Mouse (Mus musculus) cerebellum, adult 11-12 months (tissue): ENCODE results near the gene Arsg.
"Not testable (repeated sequence)": the region's sequence is repeated elsewhere in the genome, so short reads cannot be mapped to it uniquely, and the experiment has no call there.

ENCODE experiments used
- DNase-seq: peaks from one replicate; pipeline ENCODE4 v3.0.0; 2022

Gene Arsg

DNA sequence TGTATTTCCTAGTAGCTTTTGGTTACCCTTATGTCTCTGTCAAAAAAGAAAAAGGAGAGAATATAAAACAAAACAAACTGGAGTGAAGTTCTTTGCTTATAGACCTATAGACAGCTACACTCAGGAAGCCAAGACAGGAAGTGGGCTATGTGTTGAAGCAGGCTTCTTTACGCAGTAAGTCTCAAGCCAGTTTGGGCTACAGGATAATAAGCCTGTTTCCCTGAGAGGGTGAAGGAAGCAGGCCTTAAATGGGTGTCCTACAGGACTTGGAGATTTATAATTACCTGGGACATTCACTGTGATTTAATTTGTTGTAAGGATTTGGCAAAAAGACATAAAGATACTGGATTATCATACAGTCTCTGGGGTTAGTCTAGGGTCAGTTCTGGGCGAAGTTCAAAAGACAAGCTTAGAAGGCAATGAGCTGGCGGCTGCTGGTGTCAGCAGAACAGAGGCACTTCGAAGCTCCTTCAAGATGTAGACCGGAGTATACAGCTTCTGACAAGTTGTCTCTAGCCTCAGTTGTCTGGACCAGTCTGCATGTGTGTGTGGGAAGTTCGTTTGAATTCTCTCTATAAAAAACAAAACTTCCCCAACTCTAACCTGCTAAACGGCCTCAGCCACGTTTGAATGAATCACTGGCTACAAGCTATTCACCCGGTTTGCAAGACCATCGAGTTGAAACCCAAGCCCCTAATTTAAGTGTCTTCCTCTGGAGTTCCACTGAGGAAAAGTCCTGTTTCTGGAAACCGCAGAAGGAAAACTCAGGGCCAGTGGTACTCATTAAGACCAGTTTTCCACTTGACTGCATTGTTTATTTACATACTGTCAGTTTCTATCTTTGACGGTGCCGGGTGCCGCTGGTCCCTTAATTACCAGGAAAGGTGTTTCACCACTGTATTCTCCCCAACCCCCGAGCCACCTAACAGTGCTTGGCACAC lies 2.0 kb upstream of the Arsg start:
- no peak for DNase-seq

GRCm38 (mm10) chr11:109472171-109472691 lies 943 bp upstream of the Arsg start:
- peak; percentile 42 for DNase-seq

DNA sequence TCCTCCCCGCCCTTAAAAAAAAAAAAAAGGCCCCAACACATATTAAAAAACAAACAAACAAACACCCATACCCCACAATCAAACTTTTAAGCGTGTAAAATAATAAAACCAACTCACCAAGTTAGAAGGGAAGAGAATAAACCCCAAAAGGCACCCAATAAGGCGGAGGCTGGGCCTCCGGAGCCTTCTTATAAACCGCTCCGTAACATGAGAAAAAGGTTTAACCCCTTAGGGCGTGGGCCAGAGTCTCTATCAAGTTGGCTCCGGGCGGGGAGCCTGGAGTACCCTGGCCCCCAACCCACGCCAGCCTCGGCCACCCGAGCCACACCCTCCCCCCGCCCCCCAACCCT lies 378 bp upstream of the Arsg start:
- DNase-seq = no peak

- DNase-seq = no peak
These were observed 1.0 kb downstream of the Arsg start for GRCm38 (mm10) chr11:109474086-109474742.

GRCm38 (mm10) chr11:109474836-109475235 lies 1.7 kb downstream of the Arsg start:
- DNase-seq = no peak

DNA sequence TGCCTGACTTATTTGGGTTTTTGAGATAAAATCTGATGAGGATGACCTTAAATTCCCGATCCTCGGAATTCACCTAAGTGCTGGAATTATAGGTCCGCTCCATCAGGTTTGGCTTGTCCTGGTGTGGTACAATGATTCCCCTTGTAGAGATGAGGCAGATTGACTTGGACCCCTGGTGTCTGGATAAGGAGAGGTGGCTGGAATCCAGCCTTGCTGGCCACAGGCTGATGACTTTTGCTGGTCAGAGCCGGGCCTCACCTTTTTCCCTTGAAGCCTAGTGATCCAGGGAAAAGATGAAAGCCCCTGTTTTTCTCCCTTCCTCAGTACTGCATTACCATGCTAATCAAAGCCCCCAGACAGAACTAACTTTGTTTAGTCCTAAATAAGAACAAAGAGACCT lies 2.5 kb downstream of the Arsg start:
- no peak for DNase-seq

GRCm38 (mm10) chr11:109476241-109476640 lies 3.1 kb downstream of the Arsg start:
- DNase-seq = no peak

GRCm38 (mm10) chr11:109476653-109477052 lies 3.5 kb downstream of the Arsg start:
- no peak for DNase-seq

GRCm38 (mm10) chr11:109477606-109478380 lies 4.6 kb downstream of the Arsg start:
- DNase-seq = no peak

DNA sequence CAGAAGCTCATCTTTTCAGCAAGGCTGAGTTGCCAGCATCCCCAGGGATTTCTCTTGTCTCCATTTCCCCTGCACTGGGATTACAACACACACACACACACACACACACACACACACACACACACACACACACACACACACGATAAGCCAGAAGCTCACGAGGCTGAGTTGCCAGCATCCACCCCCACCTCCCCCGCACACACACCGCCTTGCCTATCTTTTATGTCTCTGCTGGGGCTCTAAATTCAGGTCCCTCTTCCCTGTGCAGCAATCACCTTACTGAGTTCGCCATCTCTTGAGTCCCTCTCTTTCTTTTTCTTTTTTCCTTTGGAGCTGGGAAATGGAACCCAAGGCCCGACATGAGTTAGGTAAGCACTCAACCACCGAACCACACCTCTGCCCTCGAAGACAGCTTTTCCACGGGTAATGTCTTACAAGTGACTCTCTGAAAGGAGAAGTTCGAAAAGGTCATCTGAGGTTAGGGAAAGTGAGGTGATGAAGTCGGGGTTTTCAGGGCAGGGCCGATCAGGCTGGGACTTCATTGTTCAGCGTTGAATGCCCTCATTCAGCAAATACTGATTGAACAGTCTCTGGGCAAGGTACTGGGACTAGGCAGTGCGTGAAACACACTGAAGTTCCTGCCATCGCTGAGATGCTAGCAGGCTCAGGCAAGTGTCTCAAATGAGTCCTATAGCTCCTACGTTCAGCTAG lies 6.6 kb downstream of the Arsg start:
- no peak for DNase-seq

- DNase-seq = no peak
These were observed 7.3 kb downstream of the Arsg start for GRCm38 (mm10) chr11:109480440-109480839.

GRCm38 (mm10) chr11:109485398-109486045 lies 12.3 kb downstream of the Arsg start:
- peak; percentile 58 for DNase-seq

DNA sequence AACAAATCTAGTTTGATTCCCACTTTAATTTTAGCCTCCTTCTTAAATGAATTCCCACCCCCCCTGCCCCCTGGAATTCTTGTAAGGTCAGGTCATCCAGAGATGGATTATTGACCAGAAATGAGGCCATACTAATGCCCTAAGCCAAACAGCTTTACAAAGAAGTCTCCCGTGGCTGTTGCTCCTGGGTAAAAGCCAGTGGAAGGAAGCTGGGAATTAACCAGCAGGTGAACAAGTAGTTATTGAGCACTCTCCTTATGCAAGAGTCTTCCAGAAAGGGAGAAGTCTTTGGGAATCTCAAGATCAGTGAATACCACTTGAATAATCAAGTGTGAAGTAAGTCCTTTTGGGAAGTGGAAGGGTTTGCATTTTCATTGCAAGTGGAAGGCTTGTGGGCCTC lies 13.9 kb downstream of the Arsg start:
- no peak for DNase-seq

DNA sequence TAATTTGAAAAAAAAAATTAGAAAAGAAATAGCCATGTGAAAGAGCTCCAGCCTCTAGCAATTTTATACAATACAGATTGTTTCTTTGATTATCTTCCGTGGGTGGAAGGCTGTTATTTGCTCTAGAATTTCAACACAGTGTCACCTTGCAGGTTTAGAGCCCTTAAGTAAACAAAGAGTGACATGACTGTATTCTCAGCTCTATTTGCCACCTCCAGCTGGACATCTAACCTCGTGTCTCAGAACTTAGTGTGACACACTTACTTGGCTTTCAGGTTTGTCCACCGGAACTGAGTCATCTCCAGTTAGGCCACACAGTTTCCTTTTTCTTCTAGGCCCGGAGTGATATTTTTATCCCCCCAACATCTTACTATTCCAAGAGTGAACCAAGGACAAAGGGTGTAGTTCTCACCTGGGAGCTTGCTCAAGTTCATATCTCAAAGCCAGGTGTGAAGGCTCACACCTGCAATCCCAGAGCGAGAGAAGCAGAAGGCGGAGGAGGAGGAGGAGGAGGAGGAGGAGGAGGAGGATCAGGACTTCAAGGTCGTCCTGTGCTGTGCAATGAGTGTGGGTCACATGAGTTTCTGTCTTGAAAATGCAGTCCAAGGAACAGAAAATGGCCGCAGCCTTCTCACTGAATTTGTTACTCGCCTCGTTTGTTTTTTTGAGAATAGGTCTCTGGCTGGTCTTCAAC lies 15.0 kb downstream of the Arsg start:
- DNase-seq = no peak

DNA sequence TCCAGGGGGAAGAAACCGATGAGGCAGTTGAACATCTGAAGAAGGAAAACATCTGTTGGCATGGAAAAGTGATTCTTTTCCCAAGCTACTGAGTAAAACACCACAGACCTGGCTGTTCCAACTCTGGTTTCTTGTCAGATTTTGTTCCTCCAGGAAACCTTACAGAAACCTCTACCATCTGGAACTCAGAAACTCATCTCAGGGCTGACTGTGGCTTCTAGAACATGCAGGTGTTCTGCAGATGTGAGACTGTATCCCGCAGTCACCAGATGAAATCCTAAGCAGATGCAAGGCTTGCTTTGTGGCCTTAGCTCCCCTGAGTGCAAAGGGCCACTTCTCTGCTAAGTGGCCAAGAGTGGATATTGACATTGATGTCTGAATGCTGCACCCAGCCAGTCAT lies 16.6 kb downstream of the Arsg start:
- DNase-seq = no peak

DNA sequence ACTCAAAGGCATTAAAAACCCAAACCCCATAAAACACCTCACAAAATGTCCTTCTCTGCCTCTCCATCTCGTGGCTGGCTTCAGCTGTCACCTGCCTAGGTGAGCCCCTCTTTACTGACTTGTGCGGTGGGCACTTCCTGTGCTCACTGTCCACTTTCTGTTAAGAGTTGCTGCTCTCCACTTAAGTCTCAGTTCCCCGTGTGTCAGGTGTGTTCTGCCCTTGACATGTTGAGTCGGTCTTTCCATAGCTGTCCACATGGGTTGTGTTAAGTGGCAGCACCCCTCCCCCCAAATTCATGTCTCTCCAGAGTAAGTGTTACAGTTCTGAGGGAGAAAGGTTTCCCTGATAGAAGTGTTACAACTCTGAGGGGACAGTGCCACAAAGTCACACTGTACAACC lies 18.7 kb downstream of the Arsg start:
- DNase-seq = no peak

DNA sequence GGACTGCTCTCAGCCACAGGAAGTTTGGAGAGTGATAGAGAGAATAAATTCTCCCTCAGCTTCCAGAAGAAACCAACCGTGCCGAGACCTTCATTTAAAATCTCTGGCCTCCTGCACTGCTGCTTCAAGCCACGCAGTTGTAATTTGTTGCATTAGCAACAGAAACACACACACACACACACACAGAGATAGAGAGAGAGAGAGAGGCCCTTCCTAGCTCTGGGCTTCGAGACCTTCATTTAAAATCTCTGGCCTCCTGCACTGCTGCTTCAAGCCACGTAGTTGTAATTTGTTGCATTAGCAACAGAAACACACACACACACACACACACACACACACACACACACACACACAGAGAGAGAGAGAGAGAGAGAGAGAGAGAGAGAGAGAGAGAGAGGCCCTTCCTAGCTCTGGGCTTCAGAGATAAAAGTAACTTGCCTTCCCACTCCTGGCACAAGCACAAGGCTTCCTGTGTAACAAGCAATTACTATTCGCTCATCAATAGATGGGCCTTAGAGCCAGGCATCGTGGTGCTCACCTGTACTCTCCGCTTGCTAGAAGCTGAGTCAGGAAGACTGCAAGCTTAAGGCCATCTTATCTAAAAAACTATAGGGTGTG lies 19.8 kb downstream of the Arsg start:
- DNase-seq = not testable (repeated sequence)

DNA sequence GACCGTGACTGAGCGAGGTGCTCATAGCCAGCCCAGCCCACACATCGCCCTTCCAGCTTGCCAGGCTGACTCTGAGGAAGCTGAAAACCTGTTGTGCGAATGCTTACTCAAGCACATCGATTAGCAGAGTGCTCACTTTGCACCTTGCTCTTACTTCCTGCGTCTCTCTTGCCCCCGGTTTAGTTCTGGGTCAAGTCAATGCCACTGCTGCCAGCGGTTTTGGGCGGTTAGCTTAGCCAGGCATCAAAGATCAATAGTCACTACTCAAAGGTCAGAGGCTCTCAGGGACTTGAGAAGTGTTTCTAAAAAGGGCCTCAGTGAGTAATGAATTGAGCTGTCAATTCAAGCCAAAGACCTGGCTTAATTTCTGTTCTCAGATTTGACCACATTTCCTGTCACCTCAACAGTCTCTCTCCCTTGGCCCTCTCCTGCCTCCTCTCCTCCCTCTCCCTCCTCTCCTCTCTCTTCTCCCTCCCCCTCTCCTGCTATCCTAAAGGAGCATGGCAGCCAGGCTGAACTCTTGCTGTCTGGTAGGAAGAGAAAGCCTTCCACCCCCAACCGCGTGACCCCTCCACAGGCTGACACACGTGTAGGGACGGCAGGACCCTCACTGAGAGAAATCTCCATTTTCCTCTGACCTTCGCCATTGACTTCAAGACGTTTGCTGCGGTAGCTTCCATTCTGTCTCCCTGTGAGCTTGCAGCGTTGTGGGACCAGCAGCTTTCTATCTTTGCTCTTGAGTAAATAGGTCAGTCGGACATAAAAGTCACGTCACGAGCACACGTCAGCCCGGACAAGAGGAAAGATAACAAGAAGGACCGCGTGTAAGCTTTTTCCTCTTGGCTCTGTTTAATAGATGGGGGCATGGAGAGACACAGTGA lies 22.0 kb downstream of the Arsg start:
- no peak for DNase-seq

DNA sequence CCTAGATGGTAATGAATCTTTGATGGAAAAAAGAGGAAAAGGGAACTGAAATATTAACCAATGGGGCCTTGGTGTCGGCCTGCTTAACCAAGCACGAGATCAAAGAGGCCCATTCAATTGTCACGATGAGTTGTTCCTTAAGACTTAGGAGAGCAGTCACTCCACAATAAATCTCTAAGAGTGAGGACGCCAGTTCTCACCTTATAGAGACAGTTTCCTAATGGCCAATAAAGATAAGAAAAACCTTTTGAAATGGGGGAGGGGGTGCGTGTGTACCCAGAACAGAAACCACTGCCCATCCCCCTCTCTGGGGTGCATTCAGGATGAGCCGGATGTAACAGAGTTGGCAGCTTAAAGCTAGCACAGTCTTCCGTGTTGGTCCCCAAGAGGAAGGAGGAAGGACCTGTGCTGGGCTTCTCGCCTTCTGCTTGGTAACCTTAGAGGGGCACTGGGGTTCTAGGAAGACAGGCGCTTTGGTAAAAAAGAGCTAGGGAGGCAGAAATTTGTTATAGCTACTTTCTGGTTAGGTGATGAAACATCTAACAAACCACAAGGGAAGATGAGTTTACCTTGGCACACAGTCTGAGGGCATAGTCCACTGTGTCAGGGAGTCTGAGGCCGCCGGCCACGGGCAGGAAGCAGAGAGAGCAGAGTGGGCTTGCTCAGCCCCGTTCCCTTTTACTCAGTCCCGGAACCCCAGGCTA lies 22.7 kb downstream of the Arsg start:
- DNase-seq = no peak
